Mouse (Mus musculus): ENCODE data around the gene Ppm1h. TPM values are rescaled to one million over a fixed set of nuclear protein-coding genes. Genes with fewer than 3 reads are reported as not detected.

Gene Ppm1h
- polyA plus RNA-seq, 2 experiments = 0.60 to 1.5 TPM

- DNase-seq (ENCODE audit: low read depth in 3 of 3, low spot score in 3 of 3) (no peak), ATAC-seq (ENCODE audit: insufficient read depth) (no peak)
- H3K36me3 ChIP-seq (replicated peaks; ENCODE audit: control insufficient read depth, insufficient read depth, low read depth) = no peaks in the 10 kb centered on the region
- 61% methylated on average over 4 of the region's 4 CpGs for WGBS (ENCODE audit: insufficient replicate concordance)
- no peak overlapping the region for H3K9ac ChIP-seq (replicated peaks)
- H3K4me2 ChIP-seq (ENCODE audit: low read depth) = no peak overlapping the region
- TF ChIP-seq CTCF (IDR thresholded peaks at IDR 0.05; ENCODE audit: low read depth) (no peak), EP300 (IDR thresholded peaks at IDR 0.05; ENCODE audit: low read depth) (no peak)
- no peaks in the 10 kb centered on the region for H3K9me3 ChIP-seq (ENCODE audit: control insufficient read depth, low read length)
- H3K27me3 ChIP-seq (ENCODE audit: control insufficient read depth, insufficient read depth, low read length) = no peaks in the 10 kb centered on the region
- H3K4me1 ChIP-seq (replicated peaks; ENCODE audit: control insufficient read depth in 2 of 2, insufficient read depth in 2 of 2, low read length in 1 of 2) = no peaks in the 10 kb centered on the region
- no peak overlapping the region for H3K4me3 ChIP-seq (ENCODE audit: insufficient read depth in 1 of 2, low read depth in 2 of 2, low read length in 2 of 2)
- H3K27ac ChIP-seq = no peak overlapping the region
These were observed 56.0 kb downstream of the Ppm1h start for GRCm38 (mm10) chr10:122734521-122734920.

- H3K4me3 ChIP-seq (ENCODE audit: insufficient read depth in 1 of 2, low read depth in 2 of 2, low read length in 2 of 2) = no peak overlapping the region
- no peak overlapping the region for H3K4me2 ChIP-seq (ENCODE audit: low read depth)
- WGBS (ENCODE audit: insufficient replicate concordance) = 60% methylated on average over 7 of the region's 7 CpGs
- no peak overlapping the region for H3K27ac ChIP-seq
- H3K36me3 ChIP-seq (replicated peaks; ENCODE audit: control insufficient read depth, insufficient read depth, low read depth) = no peaks in the 10 kb centered on the region
- H3K27me3 ChIP-seq (ENCODE audit: control insufficient read depth, insufficient read depth, low read length) = no peaks in the 10 kb centered on the region
- no peaks in the 10 kb centered on the region for H3K9me3 ChIP-seq (ENCODE audit: control insufficient read depth, low read length)
- DNase-seq (ENCODE audit: low read depth in 3 of 3, low spot score in 3 of 3) = no peak
- ATAC-seq (ENCODE audit: insufficient read depth) = no peak
- no peaks in the 10 kb centered on the region for H3K4me1 ChIP-seq (replicated peaks; ENCODE audit: control insufficient read depth in 2 of 2, insufficient read depth in 2 of 2, low read length in 1 of 2)
- H3K9ac ChIP-seq (replicated peaks) = no peak overlapping the region
- no peak for TF ChIP-seq CTCF (IDR thresholded peaks at IDR 0.05; ENCODE audit: low read depth)
These were observed 56.8 kb downstream of the Ppm1h start for GRCm38 (mm10) chr10:122735284-122735784.

GRCm38 (mm10) chr10:122736835-122737234 is 58.3 kb downstream of the Ppm1h start:
- Histone ChIP-seq H3K9me3 (ENCODE audit: control insufficient read depth, low read length) (no peaks in the 10 kb centered on the region), H3K27me3 (ENCODE audit: control insufficient read depth, insufficient read depth, low read length) (no peaks in the 10 kb centered on the region), H3K9ac (replicated peaks) (no peak overlapping the region), H3K27ac (no peak overlapping the region), H3K36me3 (replicated peaks; ENCODE audit: control insufficient read depth, insufficient read depth, low read depth) (no peaks in the 10 kb centered on the region), H3K4me3 (ENCODE audit: insufficient read depth in 1 of 2, low read depth in 2 of 2, low read length in 2 of 2) (no peak overlapping the region), H3K4me2 (ENCODE audit: low read depth) (no peak overlapping the region), H3K4me1 (replicated peaks; ENCODE audit: control insufficient read depth in 2 of 2, insufficient read depth in 2 of 2, low read length in 1 of 2) (no peaks in the 10 kb centered on the region)
- no peak for TF ChIP-seq EP300 (IDR thresholded peaks at IDR 0.05; ENCODE audit: low read depth)
- no peak for TF ChIP-seq CTCF (IDR thresholded peaks at IDR 0.05; ENCODE audit: low read depth)
- 51% methylated on average over 4 of the region's 4 CpGs for WGBS (ENCODE audit: insufficient replicate concordance)
- DNase-seq (ENCODE audit: low read depth in 3 of 3, low spot score in 3 of 3) (no peak), ATAC-seq (ENCODE audit: insufficient read depth) (no peak)

GRCm38 (mm10) chr10:122738526-122738925 is 60.0 kb downstream of the Ppm1h start:
- Histone ChIP-seq H3K36me3 (replicated peaks; ENCODE audit: control insufficient read depth, insufficient read depth, low read depth) (no peaks in the 10 kb centered on the region), H3K27ac (no peak overlapping the region), H3K4me3 (ENCODE audit: insufficient read depth in 1 of 2, low read depth in 2 of 2, low read length in 2 of 2) (no peak overlapping the region), H3K27me3 (ENCODE audit: control insufficient read depth, insufficient read depth, low read length) (no peaks in the 10 kb centered on the region), H3K9me3 (ENCODE audit: control insufficient read depth, low read length) (no peaks in the 10 kb centered on the region), H3K9ac (replicated peaks) (no peak overlapping the region), H3K4me2 (ENCODE audit: low read depth) (no peak overlapping the region), H3K4me1 (replicated peaks; ENCODE audit: control insufficient read depth in 2 of 2, insufficient read depth in 2 of 2, low read length in 1 of 2) (no peaks in the 10 kb centered on the region)
- TF ChIP-seq CTCF (IDR thresholded peaks at IDR 0.05; ENCODE audit: low read depth) (no peak), EP300 (IDR thresholded peaks at IDR 0.05; ENCODE audit: low read depth) (no peak)
- ATAC-seq (ENCODE audit: insufficient read depth) (no peak), DNase-seq (ENCODE audit: low read depth in 3 of 3, low spot score in 3 of 3) (no peak)
- WGBS (ENCODE audit: insufficient replicate concordance) = 66% methylated on average over 10 of the region's 10 CpGs

GRCm38 (mm10) chr10:122739037-122739436 is 60.5 kb downstream of the Ppm1h start:
- 57% methylated on average over 4 of the region's 4 CpGs for WGBS (ENCODE audit: insufficient replicate concordance)
- H3K9ac ChIP-seq (replicated peaks) = no peak overlapping the region
- no peak overlapping the region for H3K27ac ChIP-seq
- H3K36me3 ChIP-seq (replicated peaks; ENCODE audit: control insufficient read depth, insufficient read depth, low read depth) = no peaks in the 10 kb centered on the region
- DNase-seq (ENCODE audit: low read depth in 3 of 3, low spot score in 3 of 3) = no peak
- no peaks in the 10 kb centered on the region for H3K4me1 ChIP-seq (replicated peaks; ENCODE audit: control insufficient read depth in 2 of 2, insufficient read depth in 2 of 2, low read length in 1 of 2)
- no peak for TF ChIP-seq EP300 (IDR thresholded peaks at IDR 0.05; ENCODE audit: low read depth)
- TF ChIP-seq CTCF (IDR thresholded peaks at IDR 0.05; ENCODE audit: low read depth) = no peak
- no peaks in the 10 kb centered on the region for H3K9me3 ChIP-seq (ENCODE audit: control insufficient read depth, low read length)
- ATAC-seq (ENCODE audit: insufficient read depth) = no peak
- no peak overlapping the region for H3K4me3 ChIP-seq (ENCODE audit: insufficient read depth in 1 of 2, low read depth in 2 of 2, low read length in 2 of 2)
- no peaks in the 10 kb centered on the region for H3K27me3 ChIP-seq (ENCODE audit: control insufficient read depth, insufficient read depth, low read length)
- H3K4me2 ChIP-seq (ENCODE audit: low read depth) = no peak overlapping the region
